Mouse (Mus musculus) spleen, postnatal 14 days (tissue): ENCODE data around the gene Aldh3a2.
"Not testable (repeated sequence)": the region's sequence is repeated elsewhere in the genome, so short reads cannot be mapped to it uniquely, and the experiment has no call there.

Source experiments
- DNase-seq, 2 experiments: peaks; one replicate each; pipeline ENCODE4 v3.0.0; 2021 to 2022; ENCODE audit warnings: low spot score in 2 of 2

The Aldh3a2 gene

DNA sequence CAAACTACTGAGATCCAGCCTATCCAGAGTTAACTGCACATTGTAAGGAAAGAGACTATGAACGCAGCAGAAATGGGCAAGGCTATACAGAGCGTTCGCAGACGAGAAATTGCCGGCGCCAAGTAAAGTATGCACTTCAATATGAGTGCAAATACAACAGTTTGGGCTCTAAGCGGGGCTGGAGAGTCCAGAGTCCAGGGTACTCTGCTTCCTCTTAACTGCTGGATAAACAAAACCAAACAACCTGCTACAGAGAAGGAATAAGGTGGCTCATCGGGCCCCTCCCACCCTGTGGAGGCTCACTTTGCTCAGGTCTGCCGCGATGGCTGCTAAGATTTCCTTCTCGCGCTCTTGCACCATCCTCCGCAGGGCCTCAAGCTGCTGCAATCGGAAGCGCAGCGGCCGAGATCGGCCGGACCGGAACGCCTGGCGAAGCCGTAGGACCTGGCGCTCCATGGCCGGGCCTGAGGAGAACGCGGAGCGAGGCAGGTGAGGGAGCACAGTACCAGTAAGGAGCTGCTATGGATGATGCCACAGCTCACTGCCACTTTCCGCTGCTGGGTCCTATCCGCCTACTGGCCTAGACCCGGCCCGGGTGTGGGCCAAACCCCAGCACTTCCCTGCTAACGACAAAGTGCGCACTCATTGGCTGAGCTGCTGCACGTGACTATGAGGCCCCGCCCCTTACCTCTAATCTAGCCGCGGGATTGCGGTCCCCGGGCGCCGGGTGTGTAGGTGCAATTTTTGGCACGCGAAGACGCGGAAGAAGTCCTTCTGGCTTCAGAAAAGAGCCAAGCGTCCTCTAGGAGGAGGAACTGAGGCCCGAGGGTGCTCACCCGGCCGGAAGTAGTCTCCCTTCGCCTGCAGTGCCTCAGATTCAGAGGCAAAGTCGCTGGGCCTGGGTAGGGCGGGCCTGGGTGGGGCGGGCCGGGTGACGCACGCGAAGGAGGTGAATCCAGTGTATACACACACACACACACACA lies at the start of gene Aldh3a2:
TSS of gene Aldh3a2 (minus strand) at position 914 of the 983 bp plus-strand sequence.
- peak; percentile 91 to 92 for DNase-seq

DNA sequence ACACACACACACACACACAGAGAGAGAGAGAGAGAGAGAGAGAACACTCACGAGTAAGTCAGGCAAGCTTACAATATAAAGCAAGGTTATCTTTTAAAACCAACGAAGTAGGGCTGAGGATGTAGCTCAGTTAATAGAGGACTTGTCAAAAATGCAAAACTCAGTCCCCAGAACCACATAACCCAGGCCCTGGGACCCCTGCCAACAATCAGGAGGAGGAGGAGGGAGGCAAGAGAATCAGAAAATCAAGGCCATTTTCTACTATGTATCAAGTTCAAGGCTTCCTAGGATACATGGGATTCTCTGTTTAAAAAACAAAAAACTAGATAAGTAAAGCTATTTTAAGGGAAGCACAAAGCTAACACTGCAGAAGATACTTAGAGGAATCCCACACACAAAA lies 49.6 kb upstream of the Aldh3a2 start:
- no peak for DNase-seq

DNA sequence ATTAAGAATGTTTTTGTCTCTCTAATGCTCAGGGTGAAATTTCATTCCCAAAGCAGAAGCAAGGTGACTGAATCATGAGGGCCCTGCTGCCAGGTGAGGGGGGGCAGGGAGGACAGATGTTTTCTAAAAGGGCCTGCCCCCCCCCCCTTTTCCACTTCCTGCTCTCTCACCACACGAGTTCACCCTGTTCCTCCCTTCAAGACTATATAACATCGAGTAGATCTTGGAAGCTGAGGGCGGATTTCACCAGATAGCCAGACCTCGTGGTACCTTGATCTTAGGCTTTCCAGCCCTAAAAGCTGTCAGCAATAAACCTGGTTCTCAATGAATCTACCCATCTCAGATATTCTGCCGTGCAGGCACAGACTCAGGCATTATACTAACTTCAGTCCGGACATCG lies 43.1 kb upstream of the Aldh3a2 start:
- no peak for DNase-seq

DNA sequence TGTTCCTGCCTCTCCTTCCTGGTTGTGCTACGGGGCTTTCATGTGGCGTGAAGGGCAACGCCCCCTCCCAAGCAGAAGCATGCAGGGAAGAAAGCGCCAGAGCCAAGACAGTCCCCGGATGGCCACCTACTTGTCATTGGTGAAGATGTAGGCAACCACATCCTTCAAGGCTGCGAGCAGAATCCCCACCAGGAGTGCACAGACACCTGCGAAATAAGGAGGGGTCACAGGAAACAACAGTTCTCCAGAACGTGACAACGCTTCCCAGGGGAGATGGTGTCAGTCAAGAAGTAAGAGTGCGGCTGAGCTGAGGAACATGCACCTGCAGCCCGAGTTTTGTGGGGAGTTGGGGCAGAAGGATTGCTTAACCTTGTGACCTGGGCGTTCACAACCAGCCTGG lies 42.6 kb upstream of the Aldh3a2 start:
- no peak for DNase-seq

DNA sequence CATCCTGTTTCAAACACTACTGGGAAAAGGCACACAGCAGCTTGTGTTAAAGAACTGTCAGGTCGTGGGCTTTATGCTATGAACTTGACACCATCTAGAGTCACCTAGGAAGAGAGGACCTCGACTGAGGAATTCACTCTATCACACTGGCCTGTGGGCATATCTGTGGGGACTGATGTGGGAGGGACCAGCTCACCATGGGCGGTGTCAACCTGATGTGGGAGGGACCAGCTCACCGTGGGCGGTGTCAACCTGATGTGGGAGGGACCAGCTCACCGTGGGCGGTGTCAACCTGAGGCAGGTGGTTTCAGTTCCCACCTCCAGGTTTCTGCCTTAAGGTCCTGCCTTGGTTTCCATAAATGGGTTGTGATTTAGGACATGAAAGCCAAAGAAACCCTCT lies 40.5 kb upstream of the Aldh3a2 start:
- DNase-seq = no peak

DNA sequence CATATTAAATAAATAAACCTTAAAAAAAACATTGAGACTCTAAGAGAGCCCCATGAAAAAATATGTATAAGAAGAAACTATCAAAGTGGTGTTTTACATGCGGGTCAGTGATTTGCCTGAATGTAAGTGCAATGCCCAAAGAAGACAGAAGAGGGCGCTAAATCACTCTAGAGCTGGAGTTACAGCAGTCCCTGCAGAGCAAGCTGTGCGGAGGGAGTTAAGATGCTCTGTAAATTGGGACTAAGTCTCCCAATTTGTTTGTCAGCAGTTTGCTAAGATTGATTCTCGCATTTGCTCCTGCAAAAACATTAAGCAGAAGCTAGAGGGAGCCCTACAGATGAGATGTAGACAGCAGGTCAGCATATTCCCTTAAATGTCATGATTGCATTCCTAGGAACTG lies 38.1 kb upstream of the Aldh3a2 start:
- DNase-seq = peak in 1 of 2 experiments; percentile 49

DNA sequence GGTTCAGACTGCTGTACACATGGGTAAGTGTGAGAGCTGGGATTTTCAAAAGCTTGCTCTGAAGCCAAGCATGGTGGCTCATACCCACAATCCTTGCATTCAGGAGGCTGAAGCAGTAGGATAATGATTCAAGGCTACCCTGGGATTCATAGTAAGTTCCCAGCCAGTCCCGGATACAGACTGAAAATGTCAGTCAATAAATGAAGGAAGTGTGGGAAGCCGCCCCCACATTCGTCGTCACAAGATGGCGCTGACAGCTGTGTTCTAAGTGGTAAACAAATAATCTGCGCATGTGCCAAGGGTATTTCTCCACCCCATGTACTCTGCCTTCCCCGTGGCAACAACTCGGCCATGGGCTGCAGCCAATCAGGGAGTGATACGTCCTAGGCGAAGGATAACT lies 37.3 kb upstream of the Aldh3a2 start:
- DNase-seq = not testable (repeated sequence)

DNA sequence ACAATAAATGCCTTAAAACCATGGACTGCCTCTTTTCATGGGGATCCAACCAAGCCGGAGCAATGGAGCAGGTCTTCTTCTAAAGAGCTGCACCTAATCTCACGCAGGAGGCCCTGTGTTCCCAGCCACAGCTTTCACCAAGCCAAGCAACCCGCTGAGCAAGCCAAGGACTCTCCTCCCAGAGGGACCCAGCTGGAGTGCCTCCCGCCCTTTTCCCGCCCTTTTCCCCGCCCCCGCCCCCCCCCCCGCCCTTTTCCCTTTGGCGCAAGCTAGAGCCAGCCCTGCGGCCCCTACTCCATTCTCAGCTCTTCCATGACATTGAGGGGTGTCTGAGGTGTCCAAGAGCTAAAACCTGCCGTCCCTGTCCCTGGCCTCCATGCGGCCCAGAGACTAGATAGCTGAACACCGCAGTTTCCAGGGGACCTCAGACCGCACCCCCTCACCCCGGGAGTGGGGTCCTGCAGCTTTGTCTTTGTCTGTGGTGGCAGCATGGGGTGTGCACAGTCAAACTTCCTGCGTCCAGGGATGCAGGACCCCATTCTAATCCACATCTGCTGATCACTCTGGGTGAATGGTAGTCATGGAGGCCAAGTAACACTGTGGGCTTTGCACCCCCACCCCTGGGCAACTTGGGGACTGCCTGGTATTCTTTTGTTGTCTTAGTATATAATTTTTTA lies 33.6 kb upstream of the Aldh3a2 start:
- DNase-seq = no peak

DNA sequence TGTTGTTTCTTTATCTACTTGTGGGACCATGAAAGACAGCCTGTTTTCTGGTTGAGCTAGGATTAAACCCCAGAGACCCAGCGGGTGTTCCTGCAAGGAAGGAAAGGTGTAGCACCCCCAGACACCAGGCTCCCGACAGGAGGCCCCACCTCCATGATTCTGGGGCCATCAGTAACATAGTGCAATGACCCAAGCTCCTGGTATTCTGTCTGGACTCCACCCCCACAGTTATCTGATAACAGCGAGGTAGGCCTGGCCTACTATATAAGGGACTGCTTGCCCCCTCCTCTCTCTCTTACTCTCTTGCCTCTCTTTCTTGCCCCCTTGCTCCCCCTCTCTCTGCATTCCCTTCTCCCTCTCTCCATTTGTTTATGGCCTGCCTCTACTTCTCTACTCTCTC lies 32.9 kb upstream of the Aldh3a2 start:
- DNase-seq = no peak

DNA sequence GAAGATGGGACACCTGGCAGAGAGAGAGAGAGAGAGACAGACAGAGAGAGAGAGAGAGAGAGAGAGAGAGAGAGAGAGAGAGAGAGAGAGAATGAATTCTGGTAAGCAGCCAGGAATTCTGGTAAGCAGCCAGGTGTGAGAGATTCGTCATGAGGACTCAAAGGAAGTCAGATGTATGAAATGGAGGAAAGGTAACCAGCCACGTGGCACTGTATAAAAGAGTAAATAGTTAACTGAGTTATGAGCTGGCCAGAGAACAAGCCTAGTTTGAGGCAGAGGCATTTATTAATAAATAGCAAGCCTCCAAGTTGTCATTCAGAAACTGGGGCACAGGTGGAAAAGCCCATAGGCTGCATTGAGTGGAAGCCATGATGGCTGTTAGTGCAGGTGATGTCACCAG lies 30.6 kb upstream of the Aldh3a2 start:
- no peak for DNase-seq

DNA sequence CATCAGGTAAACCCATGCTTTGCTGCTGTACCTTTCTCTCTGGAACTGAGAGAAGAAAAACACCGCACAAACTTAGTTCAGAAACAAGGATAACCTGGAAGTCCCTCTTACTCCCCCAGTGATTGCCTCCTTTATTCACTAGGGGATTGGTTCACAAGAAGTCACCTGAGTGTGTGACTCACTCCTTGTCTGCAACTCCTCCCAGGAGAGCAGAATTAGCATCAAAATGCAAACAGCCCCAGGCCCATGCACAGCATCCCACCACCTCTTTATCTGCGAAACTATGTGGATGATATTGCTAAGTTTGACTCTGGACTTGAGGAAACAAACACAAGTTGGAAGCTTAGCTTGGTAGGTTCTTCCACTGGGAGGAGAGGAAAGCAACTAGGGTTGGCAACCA lies 30.1 kb upstream of the Aldh3a2 start:
- no peak for DNase-seq

DNA sequence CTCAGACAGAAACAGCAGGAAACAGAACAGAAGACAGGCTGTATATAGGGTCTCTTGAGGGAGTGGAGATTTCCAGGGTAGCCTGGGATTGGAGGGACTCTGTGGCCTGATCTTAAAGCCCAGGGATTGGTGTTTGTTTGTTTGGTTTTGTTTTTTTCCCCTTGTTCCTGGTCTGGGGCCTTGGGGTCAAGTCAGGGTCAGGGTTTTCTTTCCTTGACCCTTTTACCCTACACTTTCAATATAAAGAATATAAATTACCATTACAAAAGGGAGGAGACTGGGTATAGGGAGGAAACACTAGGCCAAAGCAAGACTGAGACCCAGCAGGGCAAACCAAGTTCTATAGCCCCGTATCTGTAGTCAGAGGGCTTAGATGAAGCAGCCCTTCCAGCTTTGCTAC lies 29.3 kb upstream of the Aldh3a2 start:
- no peak for DNase-seq

DNA sequence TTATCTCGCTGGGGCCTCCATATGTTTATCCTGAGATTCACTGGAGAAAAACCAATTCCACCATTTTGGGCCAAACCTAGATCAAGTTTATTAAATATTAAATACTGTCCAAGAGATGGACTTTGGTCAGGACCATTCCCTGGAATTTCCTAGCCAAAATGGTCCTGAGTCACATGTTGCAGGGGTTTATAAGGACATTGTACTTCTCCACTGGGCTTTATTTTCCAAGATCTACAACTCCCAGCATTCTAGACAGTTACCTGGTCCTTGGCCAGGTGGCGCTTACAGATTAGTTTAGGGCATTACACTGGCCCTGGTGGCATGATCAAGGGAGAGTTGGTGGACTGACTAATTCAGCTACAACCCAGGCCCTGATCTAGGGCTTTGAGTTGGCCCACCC lies 28.3 kb upstream of the Aldh3a2 start:
- DNase-seq = no peak

DNA sequence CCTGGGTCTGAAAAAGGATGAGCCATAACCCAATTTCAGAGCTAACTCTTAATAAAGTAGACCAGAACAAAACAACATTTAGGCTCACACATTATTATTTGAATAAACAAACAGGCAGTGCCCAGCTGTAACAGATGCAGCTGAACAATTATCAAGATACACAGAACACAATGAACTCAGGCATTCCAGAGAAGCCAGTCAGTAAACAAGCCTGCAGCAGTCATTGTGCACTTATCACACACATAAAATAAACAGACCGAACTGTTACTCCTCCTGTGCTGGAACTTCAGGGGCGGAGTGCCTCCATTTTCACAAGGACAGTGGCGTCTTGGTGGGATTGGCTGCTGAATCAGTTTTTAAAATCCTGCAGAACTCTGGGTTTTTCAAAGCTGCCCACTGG lies 27.2 kb upstream of the Aldh3a2 start:
- no peak for DNase-seq

DNA sequence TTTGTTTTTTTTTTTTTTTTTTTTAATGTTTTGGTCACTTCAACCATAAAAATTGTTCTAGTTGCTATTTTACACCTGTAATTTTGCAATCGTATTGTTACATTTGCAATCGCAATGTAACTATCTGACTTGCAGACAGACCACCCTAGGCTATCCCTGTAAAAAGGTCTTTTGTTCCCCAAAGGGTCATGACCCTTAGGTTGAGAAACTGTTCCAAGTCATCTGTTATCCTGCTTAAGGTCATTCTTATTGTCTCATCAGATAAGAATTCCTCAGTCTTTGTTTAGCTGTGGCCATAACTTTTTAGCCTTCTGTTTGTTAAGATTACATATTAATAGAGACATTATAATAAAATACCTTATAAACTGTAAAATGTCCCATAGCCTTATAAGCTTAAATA lies 26.0 kb upstream of the Aldh3a2 start:
- DNase-seq = no peak

DNA sequence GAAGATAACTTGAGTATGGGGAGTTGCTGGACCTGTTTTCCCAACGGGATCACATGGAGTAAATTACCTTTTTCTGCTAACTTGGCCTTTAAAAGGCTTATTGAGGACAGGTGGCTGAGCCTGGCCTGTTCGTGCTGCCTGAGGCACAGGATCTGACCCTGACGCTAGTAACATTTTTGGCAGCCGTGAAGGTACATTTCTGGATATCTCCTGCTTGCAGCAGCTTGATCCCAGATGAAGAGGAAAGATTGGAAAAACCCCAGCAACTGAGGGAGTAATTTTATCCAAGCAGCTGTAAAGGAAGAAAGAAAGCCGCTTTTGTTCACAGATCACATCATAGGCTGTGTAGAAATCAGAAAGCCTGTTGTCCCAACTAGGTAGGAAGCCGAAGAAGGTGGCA lies 17.1 kb upstream of the Aldh3a2 start:
- DNase-seq = no peak

DNA sequence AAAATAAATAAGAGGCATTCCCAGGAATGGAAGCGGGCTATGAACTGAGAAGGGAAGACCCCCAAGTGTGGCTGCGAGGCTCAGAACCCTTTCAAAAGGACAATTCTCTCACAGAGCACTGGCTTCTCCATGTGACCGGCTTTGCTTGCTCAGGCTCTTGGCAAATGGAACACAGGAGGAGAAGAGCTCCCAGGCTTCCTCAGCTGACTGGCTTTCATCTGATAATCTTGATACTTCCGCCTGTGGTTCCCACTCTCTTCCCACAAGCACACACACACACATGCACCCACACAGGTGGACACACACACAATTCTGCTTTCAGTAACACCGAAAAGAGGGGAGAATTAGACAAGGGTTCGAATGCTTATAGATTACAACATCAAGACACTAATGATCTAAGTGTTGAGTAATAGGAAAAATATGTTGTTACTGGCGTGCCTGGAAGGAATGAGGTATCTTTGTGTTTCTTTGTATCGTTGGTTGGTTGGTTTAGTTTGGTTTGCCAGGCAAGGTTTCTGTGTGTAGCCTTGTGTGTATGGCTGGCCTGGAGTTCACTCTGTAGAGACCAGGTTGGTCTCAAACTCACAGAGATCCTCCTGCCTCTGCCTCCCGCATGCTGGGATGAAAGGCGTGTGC lies 16.3 kb upstream of the Aldh3a2 start:
- no peak for DNase-seq

DNA sequence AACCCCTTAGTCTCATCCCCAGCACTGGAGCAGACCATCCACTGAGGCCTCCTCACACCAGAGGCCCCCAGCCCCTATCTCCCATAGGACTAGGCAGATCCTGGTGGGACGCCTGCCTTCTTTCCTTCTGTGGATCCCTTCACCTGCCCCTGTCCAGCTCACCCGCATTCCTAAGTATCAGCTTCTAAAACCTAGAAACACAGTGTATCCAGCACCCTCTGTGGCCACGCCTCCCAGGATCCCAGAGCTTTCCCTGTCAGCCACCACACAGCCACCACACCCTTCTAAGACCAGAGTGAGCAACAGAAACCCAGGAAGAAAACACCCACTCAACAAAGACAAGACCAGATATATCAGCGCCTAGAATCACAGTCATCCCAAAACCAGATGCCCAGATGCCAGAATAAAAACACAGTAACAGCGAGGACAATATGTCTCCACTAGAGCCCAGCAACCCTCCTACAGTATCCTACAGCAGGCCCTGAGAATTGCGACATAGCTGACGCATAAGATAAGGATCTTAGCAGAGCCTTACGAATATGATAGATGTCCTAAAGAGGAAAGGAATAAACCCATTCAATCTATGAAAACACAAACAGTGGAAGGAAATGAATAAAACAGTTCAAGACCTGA lies 11.3 kb upstream of the Aldh3a2 start:
- no peak for DNase-seq

DNA sequence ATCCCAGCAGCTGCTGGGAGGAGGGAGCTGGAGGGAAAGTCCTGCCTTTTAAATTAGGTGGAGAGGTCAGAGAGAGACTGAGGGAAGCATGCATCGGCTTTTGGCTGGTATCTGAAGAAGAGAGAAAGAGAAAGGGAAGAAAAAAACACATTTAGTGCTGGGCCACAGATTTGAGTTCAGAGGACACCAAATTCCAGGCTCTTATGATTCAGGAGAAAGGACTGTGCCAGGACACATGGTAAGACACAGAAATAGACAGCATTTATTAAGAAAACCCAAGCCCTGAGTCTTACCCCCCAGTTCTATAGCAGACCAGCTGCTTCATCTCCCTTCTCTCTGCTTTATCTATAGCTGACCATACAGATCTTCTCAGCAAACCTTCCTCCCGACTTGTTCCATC lies 10.7 kb upstream of the Aldh3a2 start:
- no peak for DNase-seq

DNA sequence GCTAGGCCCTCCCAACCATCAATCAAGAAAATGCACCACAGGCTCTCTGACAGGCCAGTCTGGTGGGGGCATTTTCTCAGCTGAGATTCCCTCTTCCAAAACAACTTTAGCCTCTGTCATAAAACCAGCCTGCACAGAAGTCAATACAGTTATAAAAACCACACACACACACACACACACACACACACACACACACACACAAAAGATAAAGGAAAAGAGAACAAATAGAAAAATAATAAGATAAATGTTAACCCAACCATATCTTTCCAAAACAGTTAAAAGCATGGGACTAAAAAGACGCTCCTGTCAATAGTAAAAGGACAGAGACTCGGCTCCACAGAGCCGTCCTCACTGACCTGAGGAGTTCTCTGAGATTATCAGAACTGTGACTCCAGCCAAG lies 9.2 kb upstream of the Aldh3a2 start:
- no peak for DNase-seq

DNA sequence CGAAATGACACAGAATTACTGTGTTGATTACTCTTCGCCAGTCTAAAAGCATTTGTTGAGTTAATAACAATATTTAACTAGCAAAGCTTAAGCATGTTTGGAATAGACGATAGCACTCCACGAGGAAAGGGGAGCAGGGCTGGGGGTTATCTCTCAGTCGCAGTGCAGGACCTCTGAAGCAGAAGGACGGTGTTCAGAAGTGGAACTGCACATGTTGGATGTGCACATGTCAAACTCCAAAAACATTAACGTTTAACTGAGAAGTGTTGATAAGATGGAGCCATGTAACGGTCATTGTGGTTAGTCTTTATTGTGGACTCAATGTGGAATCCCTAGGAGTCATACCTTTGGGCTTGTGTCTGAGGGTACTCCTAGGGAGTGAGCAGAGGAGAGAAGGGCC lies 7.8 kb upstream of the Aldh3a2 start:
- no peak for DNase-seq

DNA sequence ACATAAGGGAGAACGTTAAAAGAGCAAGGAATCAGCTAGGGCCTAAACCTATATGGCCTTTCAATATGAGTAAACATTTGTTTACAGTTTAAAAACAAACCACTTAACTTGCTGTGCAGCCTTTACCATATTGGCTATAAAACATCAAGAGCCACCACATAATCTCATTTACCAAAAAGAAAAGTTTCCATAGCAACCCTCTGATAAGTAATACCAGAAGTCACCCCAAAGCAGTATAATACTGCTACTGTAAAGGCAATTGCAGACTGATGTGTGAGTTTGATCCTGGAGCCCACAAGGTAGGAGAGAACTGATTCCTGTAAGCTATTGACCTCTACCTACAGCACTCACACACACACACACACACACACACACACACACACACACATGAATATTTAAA lies 7.2 kb upstream of the Aldh3a2 start:
- DNase-seq = no peak
